Mouse (Mus musculus): ENCODE data around the gene Arap1.
A peak's percentile ranks its signal among the peaks of the same experiment; 100 is the strongest.

Arap1 gene

GRCm38 (mm10) chr7:101347767-101348270 lies at the start of gene Arap1:
Arap1 (plus strand) TSS chr7:101348067.
- peak in 1 of 2 experiments; percentile 36 for DNase-seq (ENCODE audit: low spot score in 2 of 2)

- DNase-seq (ENCODE audit: low spot score in 2 of 2), result no peak
Measured at GRCm38 (mm10) chr7:101298375-101298774, 49.5 kb upstream of the Arap1 start.

GRCm38 (mm10) chr7:101301361-101301880 lies 46.4 kb upstream of the Arap1 start:
- no peak for DNase-seq (ENCODE audit: low spot score in 2 of 2)

- peak; percentile 87 to 89 for DNase-seq (ENCODE audit: low spot score in 2 of 2)
Measured at GRCm38 (mm10) chr7:101301881-101302456, 45.9 kb upstream of the Arap1 start, which contains the start of gene Atg16l2. Atg16l2 (minus strand) TSS chr7:101302251.

- DNase-seq (ENCODE audit: low spot score in 2 of 2), result no peak
Measured at GRCm38 (mm10) chr7:101302691-101303090, 45.2 kb upstream of the Arap1 start.

- no peak for DNase-seq (ENCODE audit: low spot score in 2 of 2)
Measured at GRCm38 (mm10) chr7:101306841-101307240, 41.0 kb upstream of the Arap1 start.

GRCm38 (mm10) chr7:101309985-101310326 lies 37.9 kb upstream of the Arap1 start:
- no peak for DNase-seq (ENCODE audit: low spot score in 2 of 2)

GRCm38 (mm10) chr7:101310327-101311028 lies 37.4 kb upstream of the Arap1 start:
- DNase-seq (ENCODE audit: low spot score in 2 of 2), result peak; percentile 92 to 96

GRCm38 (mm10) chr7:101311061-101311460 lies 36.8 kb upstream of the Arap1 start:
- DNase-seq (ENCODE audit: low spot score in 2 of 2), result no peak

- no peak for DNase-seq (ENCODE audit: low spot score in 2 of 2)
Measured at GRCm38 (mm10) chr7:101313033-101313432, 34.8 kb upstream of the Arap1 start.

- no peak for DNase-seq (ENCODE audit: low spot score in 2 of 2)
Measured at GRCm38 (mm10) chr7:101314396-101314795, 33.5 kb upstream of the Arap1 start.

GRCm38 (mm10) chr7:101315699-101316098 lies 32.2 kb upstream of the Arap1 start:
- no peak for DNase-seq (ENCODE audit: low spot score in 2 of 2)

- DNase-seq (ENCODE audit: low spot score in 2 of 2), result no peak
Measured at GRCm38 (mm10) chr7:101316591-101317001, 31.3 kb upstream of the Arap1 start.

- DNase-seq (ENCODE audit: low spot score in 2 of 2), result no peak
Measured at GRCm38 (mm10) chr7:101317014-101317413, 30.9 kb upstream of the Arap1 start, which contains the start of gene Stard10. Stard10 (plus strand) TSS chr7:101317086.

- DNase-seq (ENCODE audit: low spot score in 2 of 2), result no peak
Measured at GRCm38 (mm10) chr7:101318848-101319247, 29.0 kb upstream of the Arap1 start.

- DNase-seq (ENCODE audit: low spot score in 2 of 2), result no peak
Measured at GRCm38 (mm10) chr7:101319796-101320195, 28.1 kb upstream of the Arap1 start.

GRCm38 (mm10) chr7:101320399-101321217 lies 27.3 kb upstream of the Arap1 start:
- DNase-seq (ENCODE audit: low spot score in 2 of 2), result peak in 1 of 2 experiments; percentile 24

- DNase-seq (ENCODE audit: low spot score in 2 of 2), result peak in 1 of 2 experiments; percentile 26
Measured at GRCm38 (mm10) chr7:101321218-101321827, 26.5 kb upstream of the Arap1 start.

- no peak for DNase-seq (ENCODE audit: low spot score in 2 of 2)
Measured at GRCm38 (mm10) chr7:101323141-101323594, 24.7 kb upstream of the Arap1 start.

- no peak for DNase-seq (ENCODE audit: low spot score in 2 of 2)
Measured at GRCm38 (mm10) chr7:101324142-101324962, 23.5 kb upstream of the Arap1 start.

- DNase-seq (ENCODE audit: low spot score in 2 of 2), result no peak
Measured at GRCm38 (mm10) chr7:101326006-101326405, 21.9 kb upstream of the Arap1 start.

Data from frontal cortex, postnatal 10 days (tissue).